Mouse (Mus musculus): Measurements from ENCODE around the gene Errfi1. TPM values are rescaled to one million over a fixed set of nuclear protein-coding genes. Genes with fewer than 3 reads are reported as not detected.

The Errfi1 gene
- polyA plus RNA-seq, 1 experiment from 2014 or later, result 16.6 TPM

DNA sequence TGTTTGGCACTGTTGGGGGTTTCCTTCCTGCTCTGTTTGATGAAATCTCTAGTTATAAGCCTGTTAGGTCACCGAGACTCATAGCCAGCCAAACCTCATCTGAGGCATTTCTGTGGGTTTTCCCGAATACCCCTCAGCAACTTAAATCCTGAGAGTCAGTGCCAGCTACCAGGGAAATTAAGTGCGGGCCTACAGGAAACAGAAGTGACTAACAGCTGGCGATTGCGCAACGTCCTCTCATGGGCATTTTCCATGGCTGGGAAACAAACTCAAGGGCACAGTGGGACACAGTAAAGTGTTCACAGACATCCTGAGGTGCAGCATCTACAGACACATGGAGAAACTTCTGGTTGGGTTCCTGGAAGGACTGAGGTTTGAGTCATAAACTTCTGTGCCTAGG lies 16.3 kb upstream of the Errfi1 start:
- no peak overlapping the region for H3K4me2 ChIP-seq (ENCODE audit: low read length)
- no peak overlapping the region for H3K27ac ChIP-seq (ENCODE audit: low read length)
- H3K9ac ChIP-seq (replicated peaks; ENCODE audit: low read depth, low read length), result no peak overlapping the region
- H3K27me3 ChIP-seq (replicated peaks; ENCODE audit: control insufficient read depth, insufficient read depth, low read length), result no peaks in the 10 kb centered on the region
- H3K4me3 ChIP-seq (replicated peaks; ENCODE audit: low read length), result no peak overlapping the region
- WGBS, result 92% methylated on average over 6 of the region's 6 CpGs
- no peak for ATAC-seq
- no peaks in the 10 kb centered on the region for H3K9me3 ChIP-seq (ENCODE audit: control insufficient read depth, low read length)
- no peaks in the 10 kb centered on the region for H3K36me3 ChIP-seq (ENCODE audit: control insufficient read depth, insufficient read depth)
- H3K4me1 ChIP-seq (replicated peaks; ENCODE audit: control insufficient read depth, insufficient read depth, low read length), result no peaks in the 10 kb centered on the region

DNA sequence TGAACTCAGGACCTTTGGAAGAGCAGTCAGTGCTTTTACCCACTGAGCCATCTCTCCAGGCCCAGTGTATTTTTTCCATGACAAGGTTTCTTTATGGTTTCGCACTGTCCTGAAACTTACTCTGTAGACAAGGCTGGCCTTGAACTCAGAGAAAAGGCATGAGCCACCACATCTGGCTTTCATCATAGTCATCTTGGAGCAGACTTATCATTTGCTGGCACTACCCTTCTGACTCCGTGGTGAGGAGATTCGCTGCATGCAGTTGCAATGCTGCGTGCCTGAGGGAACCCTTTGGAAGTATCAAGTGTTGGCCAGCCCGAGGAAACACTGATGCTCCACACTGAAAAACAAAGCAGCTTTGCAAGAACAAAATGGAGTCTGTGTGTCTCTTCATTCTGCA lies 11.7 kb upstream of the Errfi1 start:
- Histone ChIP-seq H3K9me3 (ENCODE audit: control insufficient read depth, low read length) (no peaks in the 10 kb centered on the region), H3K4me1 (replicated peaks; ENCODE audit: control insufficient read depth, insufficient read depth, low read length) (no peaks in the 10 kb centered on the region), H3K27ac (ENCODE audit: low read length) (no peak overlapping the region), H3K27me3 (replicated peaks; ENCODE audit: control insufficient read depth, insufficient read depth, low read length) (no peaks in the 10 kb centered on the region), H3K9ac (replicated peaks; ENCODE audit: low read depth, low read length) (no peak overlapping the region), H3K36me3 (ENCODE audit: control insufficient read depth, insufficient read depth) (no peaks in the 10 kb centered on the region), H3K4me2 (ENCODE audit: low read length) (no peak overlapping the region), H3K4me3 (replicated peaks; ENCODE audit: low read length) (no peak overlapping the region)
- 93% methylated on average over 5 of the region's 5 CpGs for WGBS
- no peak for ATAC-seq

DNA sequence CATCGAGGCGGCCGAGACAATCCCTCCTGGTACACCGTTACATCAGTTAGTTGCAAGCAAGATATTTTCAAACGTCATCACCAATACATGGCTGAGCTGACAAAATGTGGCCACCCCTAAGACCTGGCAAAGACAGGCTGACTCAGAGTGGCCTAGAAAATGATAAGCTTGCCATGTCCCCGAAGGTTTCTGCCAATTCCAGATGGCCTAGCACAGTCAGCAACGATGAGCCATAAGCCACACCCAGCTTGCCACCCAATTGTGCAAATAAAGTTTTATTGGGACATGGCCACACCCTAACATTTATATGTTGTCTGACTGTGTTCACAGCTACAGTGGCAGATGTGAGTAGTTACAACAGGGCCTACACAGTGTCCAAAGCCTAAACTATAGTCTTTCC lies 10.5 kb upstream of the Errfi1 start:
- no peak overlapping the region for H3K4me2 ChIP-seq (ENCODE audit: low read length)
- H3K4me3 ChIP-seq (replicated peaks; ENCODE audit: low read length), result no peak overlapping the region
- H3K9ac ChIP-seq (replicated peaks; ENCODE audit: low read depth, low read length), result no peak overlapping the region
- H3K27ac ChIP-seq (ENCODE audit: low read length), result no peak overlapping the region
- no peaks in the 10 kb centered on the region for H3K27me3 ChIP-seq (replicated peaks; ENCODE audit: control insufficient read depth, insufficient read depth, low read length)
- 91% methylated on average over 7 of the region's 7 CpGs for WGBS
- H3K4me1 ChIP-seq (replicated peaks; ENCODE audit: control insufficient read depth, insufficient read depth, low read length), result no peaks in the 10 kb centered on the region
- no peak for ATAC-seq
- H3K9me3 ChIP-seq (ENCODE audit: control insufficient read depth, low read length), result no peaks in the 10 kb centered on the region
- no peaks in the 10 kb centered on the region for H3K36me3 ChIP-seq (ENCODE audit: control insufficient read depth, insufficient read depth)

DNA sequence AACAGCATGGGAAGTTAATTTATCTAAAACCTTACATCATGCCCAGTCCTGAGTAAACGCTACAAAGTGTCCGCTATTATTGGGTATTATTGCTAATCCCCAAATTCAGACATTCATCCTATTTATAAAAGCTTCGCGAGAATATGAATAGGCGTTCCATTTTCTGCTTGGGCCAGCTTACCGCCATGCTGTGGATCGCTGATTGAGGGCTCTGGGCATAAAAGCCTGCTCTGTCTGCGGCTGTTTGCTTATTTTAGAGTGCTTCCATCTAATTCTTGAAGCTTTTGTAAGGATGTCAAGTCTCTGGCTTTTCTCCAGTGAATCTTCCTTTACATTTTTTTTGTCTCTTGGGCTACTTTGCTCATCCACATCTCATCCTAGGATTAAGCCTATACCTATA lies 7.4 kb upstream of the Errfi1 start:
- Histone ChIP-seq H3K27me3 (replicated peaks; ENCODE audit: control insufficient read depth, insufficient read depth, low read length) (no peaks in the 10 kb centered on the region), H3K4me2 (ENCODE audit: low read length) (no peak overlapping the region), H3K36me3 (ENCODE audit: control insufficient read depth, insufficient read depth) (no peaks in the 10 kb centered on the region), H3K4me1 (replicated peaks; ENCODE audit: control insufficient read depth, insufficient read depth, low read length) (no peaks in the 10 kb centered on the region), H3K27ac (ENCODE audit: low read length) (no peak overlapping the region), H3K9me3 (ENCODE audit: control insufficient read depth, low read length) (no peaks in the 10 kb centered on the region), H3K4me3 (replicated peaks; ENCODE audit: low read length) (no peak overlapping the region), H3K9ac (replicated peaks; ENCODE audit: low read depth, low read length) (no peak overlapping the region)
- WGBS, result 9% methylated on average over 8 of the region's 8 CpGs
- ATAC-seq, result no peak

DNA sequence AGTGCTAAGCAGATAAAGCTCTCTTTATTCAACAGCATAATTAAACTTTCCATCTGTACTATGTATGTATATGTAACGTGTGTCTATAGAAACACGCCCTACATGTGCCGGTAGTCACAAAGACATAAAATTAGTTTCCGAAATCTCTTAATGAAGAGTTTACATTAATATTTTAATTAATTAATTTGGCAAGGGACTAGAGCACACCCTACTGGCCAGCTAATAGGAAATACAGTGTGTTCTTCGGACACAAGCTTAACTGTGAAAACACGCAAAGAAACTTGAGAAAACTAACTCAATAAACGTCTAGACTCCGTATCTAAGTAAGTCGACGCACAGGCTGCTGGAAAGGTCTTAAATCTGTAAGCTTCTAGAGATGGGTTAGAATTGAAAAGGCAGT lies 3.8 kb upstream of the Errfi1 start:
- peaks cover 5% of the 10 kb centered on the region; the same call in 1 of the 2 replicates for H3K4me1 ChIP-seq (replicated peaks; ENCODE audit: control insufficient read depth, insufficient read depth, low read length)
- no peaks in the 10 kb centered on the region for H3K9me3 ChIP-seq (ENCODE audit: control insufficient read depth, low read length)
- no peak overlapping the region for H3K27ac ChIP-seq (ENCODE audit: low read length)
- 54% methylated on average over 10 of the region's 10 CpGs for WGBS
- H3K36me3 ChIP-seq (ENCODE audit: control insufficient read depth, insufficient read depth), result no peaks in the 10 kb centered on the region
- no peak overlapping the region for H3K4me3 ChIP-seq (replicated peaks; ENCODE audit: low read length)
- 0 out of 2 replicates have a peak, but pooled peaks cover 3% of the 10 kb centered on the region for H3K27me3 ChIP-seq (replicated peaks; ENCODE audit: control insufficient read depth, insufficient read depth, low read length)
- H3K9ac ChIP-seq (replicated peaks; ENCODE audit: low read depth, low read length), result no peak overlapping the region
- no peak overlapping the region for H3K4me2 ChIP-seq (ENCODE audit: low read length)
- no peak for ATAC-seq

DNA sequence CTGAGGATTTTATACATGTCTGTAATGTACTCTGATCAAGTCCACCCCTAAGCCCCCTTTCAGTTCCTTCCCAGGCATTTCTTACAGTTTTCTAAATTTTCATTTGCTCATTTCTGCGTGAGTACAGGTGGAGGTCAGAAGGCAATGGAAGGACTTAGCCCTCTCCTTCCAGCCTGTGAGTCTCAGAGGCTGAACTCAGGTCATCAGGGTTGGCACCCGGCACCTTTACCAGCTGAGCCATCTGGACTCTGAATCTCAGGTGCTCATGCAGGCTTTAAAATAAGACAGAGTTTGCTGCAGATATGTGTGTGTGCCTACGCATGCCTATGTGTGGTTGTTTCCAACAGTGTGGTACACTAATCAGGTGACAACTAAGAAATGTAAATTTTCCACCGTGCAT lies 2.8 kb upstream of the Errfi1 start:
- no peak overlapping the region for H3K4me3 ChIP-seq (replicated peaks; ENCODE audit: low read length)
- ATAC-seq, result no peak
- peaks cover 5% of the 10 kb centered on the region; the same call in 1 of the 2 replicates for H3K4me1 ChIP-seq (replicated peaks; ENCODE audit: control insufficient read depth, insufficient read depth, low read length)
- no peak overlapping the region for H3K4me2 ChIP-seq (ENCODE audit: low read length)
- WGBS, result 87% methylated on average over 4 of the region's 4 CpGs
- H3K36me3 ChIP-seq (ENCODE audit: control insufficient read depth, insufficient read depth), result no peaks in the 10 kb centered on the region
- no peaks in the 10 kb centered on the region for H3K9me3 ChIP-seq (ENCODE audit: control insufficient read depth, low read length)
- no peak overlapping the region for H3K9ac ChIP-seq (replicated peaks; ENCODE audit: low read depth, low read length)
- H3K27ac ChIP-seq (ENCODE audit: low read length), result no peak overlapping the region
- H3K27me3 ChIP-seq (replicated peaks; ENCODE audit: control insufficient read depth, insufficient read depth, low read length), result 0 out of 2 replicates have a peak, but pooled peaks cover 3% of the 10 kb centered on the region

DNA sequence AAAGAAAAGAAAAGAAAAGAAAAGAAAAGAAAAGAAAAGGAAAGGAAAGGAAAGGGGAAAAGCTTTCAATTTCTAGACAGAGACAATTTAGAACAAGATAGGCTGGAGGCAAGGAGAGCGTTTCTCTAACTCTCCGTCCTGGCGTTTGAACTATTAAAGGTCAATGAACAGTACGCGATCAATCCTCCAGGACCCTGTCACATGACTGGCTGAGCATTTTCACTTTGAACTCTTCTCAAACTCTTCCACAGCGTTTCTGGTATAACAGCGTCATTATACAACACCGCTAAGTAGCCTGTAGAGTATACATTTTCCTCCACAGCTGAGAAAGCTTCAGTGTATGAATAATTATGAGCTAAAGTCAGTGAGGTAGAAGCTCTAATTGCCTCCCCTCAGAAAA lies 1.7 kb upstream of the Errfi1 start:
- WGBS, result 57% methylated on average over 8 of the region's 8 CpGs
- no peak for ATAC-seq
- Histone ChIP-seq H3K4me3 (replicated peaks; ENCODE audit: low read length) (no peak overlapping the region), H3K9me3 (ENCODE audit: control insufficient read depth, low read length) (no peaks in the 10 kb centered on the region), H3K27me3 (replicated peaks; ENCODE audit: control insufficient read depth, insufficient read depth, low read length) (0 out of 2 replicates have a peak, but pooled peaks cover 3% of the 10 kb centered on the region), H3K27ac (ENCODE audit: low read length) (no peak overlapping the region), H3K4me1 (replicated peaks; ENCODE audit: control insufficient read depth, insufficient read depth, low read length) (peaks cover 9% of the 10 kb centered on the region), H3K4me2 (ENCODE audit: low read length) (no peak overlapping the region), H3K9ac (replicated peaks; ENCODE audit: low read depth, low read length) (no peak overlapping the region), H3K36me3 (ENCODE audit: control insufficient read depth, insufficient read depth) (no peaks in the 10 kb centered on the region)

DNA sequence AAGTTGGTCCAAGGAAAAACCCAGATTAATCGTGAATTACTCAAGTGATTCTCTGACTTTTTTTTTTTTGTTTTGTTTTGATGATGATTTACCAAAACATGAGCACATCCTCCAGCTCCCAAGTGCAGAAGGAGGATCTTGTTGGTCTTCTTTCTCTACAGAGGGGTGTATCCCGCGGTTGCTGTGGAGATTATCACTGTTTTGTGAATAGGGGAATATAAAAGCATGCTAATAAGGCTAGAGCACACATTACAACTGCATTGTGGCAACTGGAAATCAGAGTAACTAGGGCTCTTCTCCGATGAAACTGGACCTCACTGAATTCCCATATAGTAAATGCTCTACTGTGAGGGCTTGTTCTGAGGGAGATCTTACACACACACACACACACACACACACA lies 1.2 kb upstream of the Errfi1 start:
- no peak for ATAC-seq
- Histone ChIP-seq H3K27ac (ENCODE audit: low read length) (no peak overlapping the region), H3K9me3 (ENCODE audit: control insufficient read depth, low read length) (no peaks in the 10 kb centered on the region), H3K4me1 (replicated peaks; ENCODE audit: control insufficient read depth, insufficient read depth, low read length) (peaks cover 9% of the 10 kb centered on the region), H3K27me3 (replicated peaks; ENCODE audit: control insufficient read depth, insufficient read depth, low read length) (0 out of 2 replicates have a peak, but pooled peaks cover 3% of the 10 kb centered on the region), H3K36me3 (ENCODE audit: control insufficient read depth, insufficient read depth) (no peaks in the 10 kb centered on the region), H3K9ac (replicated peaks; ENCODE audit: low read depth, low read length) (no peak overlapping the region), H3K4me2 (ENCODE audit: low read length) (no peak overlapping the region), H3K4me3 (replicated peaks; ENCODE audit: low read length) (no peak overlapping the region)
- WGBS, result 63% methylated on average over 4 of the region's 4 CpGs

DNA sequence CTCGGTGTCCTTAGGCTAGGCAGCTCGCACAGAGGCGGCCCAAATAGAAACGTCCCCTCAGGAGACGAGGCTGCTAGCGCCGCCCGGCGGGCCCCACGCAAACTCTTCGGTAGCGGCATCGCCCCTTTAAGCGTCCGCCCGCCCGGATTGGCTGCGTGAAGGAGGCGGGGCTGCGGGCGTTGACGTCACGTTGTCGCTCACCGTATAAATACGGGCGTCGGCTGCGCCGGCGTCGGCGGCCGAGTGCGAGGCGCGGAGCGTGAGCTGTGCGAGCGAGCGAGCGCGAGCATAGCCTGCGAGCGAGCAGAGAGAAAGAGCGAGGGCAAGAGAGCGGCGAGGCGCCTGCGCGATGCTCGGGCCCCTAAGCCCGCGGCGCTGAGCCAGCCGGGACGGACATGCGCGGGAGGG lies 1.1 kb downstream of the Errfi1 start:
- peak overlapping the region; percentile 95 for H3K9ac ChIP-seq (replicated peaks; ENCODE audit: low read depth, low read length)
- H3K27ac ChIP-seq (ENCODE audit: low read length), result peak overlapping the region; percentile 97
- peak overlapping the region; percentile 84 for H3K4me3 ChIP-seq (replicated peaks; ENCODE audit: low read length)
- H3K9me3 ChIP-seq (ENCODE audit: control insufficient read depth, low read length), result no peaks in the 10 kb centered on the region
- 0 out of 2 replicates have a peak, but pooled peaks cover 3% of the 10 kb centered on the region for H3K27me3 ChIP-seq (replicated peaks; ENCODE audit: control insufficient read depth, insufficient read depth, low read length)
- H3K36me3 ChIP-seq (ENCODE audit: control insufficient read depth, insufficient read depth), result no peaks in the 10 kb centered on the region
- peak; percentile 98 for ATAC-seq
- peaks cover 9% of the 10 kb centered on the region for H3K4me1 ChIP-seq (replicated peaks; ENCODE audit: control insufficient read depth, insufficient read depth, low read length)
- WGBS, result under 1% methylated on average over 59 of the region's 59 CpGs
- H3K4me2 ChIP-seq (ENCODE audit: low read length), result peak overlapping the region; percentile 84

DNA sequence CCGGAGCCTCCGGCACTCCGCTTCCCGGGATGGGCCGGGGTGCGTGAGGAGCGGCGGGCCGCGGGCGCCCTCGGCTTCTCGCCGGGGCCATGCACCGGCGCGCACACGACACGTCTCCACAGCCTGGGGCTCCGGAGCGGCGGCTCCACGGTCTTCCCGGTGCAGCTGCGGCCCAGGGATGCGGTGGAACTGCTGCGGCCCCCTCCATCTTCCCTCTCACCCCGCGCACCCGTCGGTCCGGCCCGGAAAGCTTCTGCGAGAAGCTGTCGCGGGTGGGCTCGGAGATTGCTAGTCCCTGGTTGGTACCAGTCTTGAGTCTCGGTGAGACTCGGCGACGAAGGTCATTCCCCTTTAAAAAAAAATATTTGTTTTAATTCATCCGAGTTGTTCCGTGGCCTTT lies 1.6 kb downstream of the Errfi1 start:
- peak overlapping the region; percentile 95 for H3K9ac ChIP-seq (replicated peaks; ENCODE audit: low read depth, low read length)
- under 1% methylated on average over 29 of the region's 43 CpGs for WGBS
- H3K4me1 ChIP-seq (replicated peaks; ENCODE audit: control insufficient read depth, insufficient read depth, low read length), result peaks cover 9% of the 10 kb centered on the region
- peak overlapping the region; percentile 97 for H3K27ac ChIP-seq (ENCODE audit: low read length)
- H3K27me3 ChIP-seq (replicated peaks; ENCODE audit: control insufficient read depth, insufficient read depth, low read length), result 0 out of 2 replicates have a peak, but pooled peaks cover 3% of the 10 kb centered on the region
- H3K4me2 ChIP-seq (ENCODE audit: low read length), result peak overlapping the region; percentile 84
- H3K4me3 ChIP-seq (replicated peaks; ENCODE audit: low read length), result peak overlapping the region; percentile 84
- no peaks in the 10 kb centered on the region for H3K36me3 ChIP-seq (ENCODE audit: control insufficient read depth, insufficient read depth)
- ATAC-seq, result no peak; the same call in 1 of the 2 replicates
- H3K9me3 ChIP-seq (ENCODE audit: control insufficient read depth, low read length), result no peaks in the 10 kb centered on the region

Measured in forebrain, embryonic 16.5 days (tissue).